In the genomic region with DNA sequence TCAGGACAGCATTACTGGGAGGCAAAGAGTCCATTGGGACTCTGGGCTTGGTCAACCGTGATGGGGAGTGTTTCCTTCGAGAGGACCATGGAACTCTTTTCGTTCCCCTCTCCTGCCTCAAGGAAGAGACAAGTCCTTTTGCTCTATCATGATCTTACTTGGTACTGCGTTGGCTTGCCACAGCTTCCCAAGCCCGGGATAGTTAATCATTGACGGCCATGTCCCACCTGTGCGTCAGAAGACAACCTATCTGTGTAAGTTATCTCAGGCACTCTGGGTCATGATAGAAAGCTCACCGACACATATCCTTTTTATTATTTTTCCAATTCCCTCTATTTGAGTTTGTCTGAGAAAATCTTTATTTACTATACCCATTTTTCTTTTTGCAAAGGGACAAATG, we compare ENCODE assay signal across 19 mouse cellular contexts. TPM values are rescaled to one million over a fixed set of nuclear protein-coding genes. Genes with fewer than 3 reads are reported as not detected.
"Had no signal": no experiment of that assay in that cellular context is flagged by ENCODE, and none has a peak within 500 bp of the region (broad histone marks: within the 10 kb centered on the region; RNA-seq: fewer than 3 reads in every experiment).

No protein-coding gene starts in this region.

- H3K4me3 ChIP-seq: lung, embryonic 15.5 days; megakaryocyte, embryonic 14.5 days; midbrain, embryonic 13.5 days; midbrain, embryonic 15.5 days; neural tube, embryonic 12.5 days; stomach, embryonic 15.5 days had no signal

- H3K4me1 ChIP-seq: megakaryocyte, embryonic 14.5 days; midbrain, embryonic 13.5 days; midbrain, embryonic 15.5 days; neural tube, embryonic 12.5 days; stomach, embryonic 15.5 days had no signal

- DNase-seq: liver, postnatal 0 days; lung, adult 2 months; lung, postnatal 14 days; lung, postnatal 36 days; right cerebral cortex, postnatal 14 days; thymus, adult 2 months; thymus, postnatal 25 days; thymus, postnatal 4 days had no signal

- H3K27me3 ChIP-seq: lung, embryonic 15.5 days; megakaryocyte, embryonic 14.5 days; midbrain, embryonic 13.5 days; midbrain, embryonic 15.5 days; neural tube, embryonic 12.5 days; stomach, embryonic 15.5 days had no signal

- H3K27ac ChIP-seq: lung, embryonic 15.5 days; macrophage; midbrain, embryonic 13.5 days; midbrain, embryonic 15.5 days; neural tube, embryonic 12.5 days; stomach, embryonic 15.5 days; stomach, postnatal 0 days had no signal

- H3K9ac ChIP-seq: liver, postnatal 0 days; lung, embryonic 15.5 days; midbrain, embryonic 13.5 days; midbrain, embryonic 15.5 days; neural tube, embryonic 12.5 days; stomach, embryonic 15.5 days had no signal

- H3K36me3 ChIP-seq: lung, embryonic 15.5 days; midbrain, embryonic 13.5 days; midbrain, embryonic 15.5 days; neural tube, embryonic 12.5 days; stomach, embryonic 15.5 days had no signal

- ATAC-seq: liver, postnatal 0 days; lung, postnatal 0 days; midbrain, embryonic 13.5 days; midbrain, embryonic 15.5 days had no signal

- H3K9me3 ChIP-seq: lung, embryonic 15.5 days; midbrain, embryonic 13.5 days; midbrain, embryonic 15.5 days; neural tube, embryonic 12.5 days; stomach, embryonic 15.5 days had no signal

- H3K4me2 ChIP-seq: lung, embryonic 15.5 days; midbrain, embryonic 11.5 days; midbrain, embryonic 13.5 days; midbrain, embryonic 15.5 days; neural tube, embryonic 12.5 days; stomach, embryonic 15.5 days had no signal

RNA-seq across cellular contexts. Expression of a gene that starts 20.1 kb away (rescaled TPM):
- total RNA-seq: monocyte, adult 5-6 weeks had no signal
- polyA plus RNA-seq: macrophage had no signal
